Mouse (Mus musculus) ES-Bruce4 (cell line): ENCODE data around the gene Jam3.

Experiments used
- CTCF ChIP-seq: IDR thresholded peaks from one replicate; pipeline ENCODE4 v1.8.1; 2011; ENCODE audit warnings: low read depth, low read length
- EP300 ChIP-seq: IDR thresholded peaks from 2 replicates; pipeline ENCODE4 v1.6.1; 2011; ENCODE audit warnings: low read depth, low read length; ENCODE audit not compliant: insufficient read depth
- POLR2A ChIP-seq: IDR thresholded peaks from one replicate; pipeline ENCODE4 v1.8.1; 2011; ENCODE audit warnings: low read length; ENCODE audit not compliant: insufficient read depth

- TF ChIP-seq CTCF: no peak
- TF ChIP-seq POLR2A: no peak
- no peak for TF ChIP-seq EP300
Measured at GRCm38 (mm10) chr9:27148631-27149471, 6.4 kb downstream of the Jam3 start.
